Mouse (Mus musculus): Measurements from ENCODE around the gene Tardbp. TPM values are rescaled to one million over a fixed set of nuclear protein-coding genes. Genes with fewer than 3 reads are reported as not detected.

The Tardbp gene
- polyA plus RNA-seq, 1 experiment from 2014 or later: 131 TPM

GRCm38 (mm10) chr4:148562676-148563075, 64.1 kb downstream of the Tardbp start:
- H3K4me2 ChIP-seq (ENCODE audit: low read length): no peak overlapping the region
- no peaks in the 10 kb centered on the region for H3K27me3 ChIP-seq (replicated peaks; ENCODE audit: control insufficient read depth, insufficient read depth, low read length)
- H3K4me1 ChIP-seq (ENCODE audit: control insufficient read depth, insufficient read depth, low read length): peaks cover 6% of the 10 kb centered on the region
- DNase-seq (ENCODE audit: low spot score) (no peak), ATAC-seq (no peak)
- no peak overlapping the region for H3K27ac ChIP-seq (ENCODE audit: low read depth, low read length)
- no peak overlapping the region for H3K4me3 ChIP-seq (ENCODE audit: low read depth, low read length)
- peaks cover 77% of the 10 kb centered on the region for H3K36me3 ChIP-seq (ENCODE audit: control insufficient read depth, insufficient read depth, low read length)
- WGBS: 95% methylated on average over 17 of the region's 17 CpGs
- no peak overlapping the region for H3K9ac ChIP-seq (ENCODE audit: low read length)
- no peaks in the 10 kb centered on the region for H3K9me3 ChIP-seq (replicated peaks; ENCODE audit: control insufficient read depth, low read length)

Other genes starting within 250 kb of the Tardbp start
- 14.2 and 14.6 TPM in 2 replicates for gene Ubiad1, start 182.2 kb downstream of the Tardbp start, polyA plus RNA-seq (2014; fragmentation: Nextera tagmentation; extraction: Ambion mirVana)
- gene Mtor, start 178.4 kb downstream of the Tardbp start, polyA plus RNA-seq (2014; fragmentation: Nextera tagmentation; extraction: Ambion mirVana): 22.2 and 24.4 TPM in 2 replicates
- 0.15 and 0.30 TPM in 2 replicates for gene Angptl7, start 126.6 kb downstream of the Tardbp start, polyA plus RNA-seq (2014; fragmentation: Nextera tagmentation; extraction: Ambion mirVana)
- 99.7 and 107 TPM in 2 replicates for gene Exosc10, start 68.6 kb downstream of the Tardbp start, polyA plus RNA-seq (2014; fragmentation: Nextera tagmentation; extraction: Ambion mirVana)
- 168 and 179 TPM in 2 replicates for gene Srm, start 35.5 kb downstream of the Tardbp start, polyA plus RNA-seq (2014; fragmentation: Nextera tagmentation; extraction: Ambion mirVana)
- gene Masp2, start 24.5 kb downstream of the Tardbp start, polyA plus RNA-seq (2014; fragmentation: Nextera tagmentation; extraction: Ambion mirVana): 0.25 TPM in 1 of 2 replicates, not detected in the other
- gene Gm572, start 16.3 kb upstream of the Tardbp start, polyA plus RNA-seq (2014; fragmentation: Nextera tagmentation; extraction: Ambion mirVana): not detected in 2 replicates
- 0.57 and 1.1 TPM in 2 replicates for gene Casz1, start 177.4 kb upstream of the Tardbp start, polyA plus RNA-seq (2014; fragmentation: Nextera tagmentation; extraction: Ambion mirVana)

Measured in forebrain, embryonic 14.5 days (tissue).